Mouse (Mus musculus): ENCODE results near the gene Pih1d1.
"Not testable (repeated sequence)": the region's sequence is repeated elsewhere in the genome, so short reads cannot be mapped to it uniquely, and the experiment has no call there.

The Pih1d1 gene

DNA sequence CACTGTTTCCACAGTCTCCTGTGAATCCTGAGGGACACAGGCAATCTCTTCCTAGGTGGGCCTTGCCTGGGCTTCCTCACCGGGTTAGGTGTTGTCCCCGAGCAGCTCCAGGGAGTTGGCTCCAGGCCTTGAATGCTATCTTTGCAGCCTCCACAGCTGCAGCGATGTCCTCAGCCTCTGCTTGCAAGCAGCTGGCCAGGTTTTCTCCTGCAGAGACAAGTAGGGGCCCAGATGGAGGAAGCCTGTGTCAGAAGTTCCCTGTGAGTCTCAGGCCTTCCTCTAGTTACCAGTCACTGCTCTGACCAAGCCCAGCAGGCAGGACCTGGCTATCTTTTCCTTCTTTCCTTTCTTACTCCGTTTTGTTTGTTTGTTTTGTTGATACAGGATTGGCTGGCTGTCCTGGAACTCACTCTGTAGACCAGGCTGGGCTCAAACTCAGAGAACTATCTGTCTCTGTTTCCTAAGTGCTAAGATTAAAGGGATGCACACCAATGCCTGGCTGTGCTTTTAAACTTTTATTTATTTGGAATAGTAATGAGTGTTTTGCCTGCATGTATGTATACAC lies 5.5 kb upstream of the Pih1d1 start:
- no peaks in the 10 kb centered on the region for H3K27me3 ChIP-seq (ENCODE audit: control insufficient read depth, insufficient read depth, low read length, poor library complexity, severe bottlenecking)
- DNase-seq (ENCODE audit: low read depth, low spot score) = no peak
- H3K36me3 ChIP-seq (ENCODE audit: control insufficient read depth, insufficient read depth, low read length, poor library complexity, severe bottlenecking) = peaks cover 1% of the 10 kb centered on the region

DNA sequence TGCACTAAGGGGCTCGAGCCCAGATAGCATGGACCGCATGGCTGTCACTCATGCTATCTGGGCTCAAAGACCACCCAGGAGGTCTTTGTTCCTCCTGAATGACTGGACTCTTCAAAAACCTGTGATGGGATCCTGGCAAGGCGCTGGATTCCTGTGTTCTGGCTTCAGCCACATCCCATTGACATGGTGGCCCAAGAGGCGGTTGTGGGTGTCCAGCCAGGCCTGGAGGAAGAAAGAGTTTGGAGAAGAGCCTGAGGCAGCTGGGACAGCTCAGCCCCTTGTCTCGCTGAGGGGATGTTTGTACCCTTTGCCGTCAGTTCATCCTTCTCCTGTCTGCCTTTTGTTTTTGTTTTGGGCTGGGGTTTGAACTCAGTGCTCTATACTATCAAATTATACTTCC lies 4.6 kb upstream of the Pih1d1 start:
- Histone ChIP-seq H3K36me3 (ENCODE audit: control insufficient read depth, insufficient read depth, low read length, poor library complexity, severe bottlenecking) (peaks cover 1% of the 10 kb centered on the region), H3K27me3 (ENCODE audit: control insufficient read depth, insufficient read depth, low read length, poor library complexity, severe bottlenecking) (no peaks in the 10 kb centered on the region)
- DNase-seq (ENCODE audit: low read depth, low spot score) = no peak

DNA sequence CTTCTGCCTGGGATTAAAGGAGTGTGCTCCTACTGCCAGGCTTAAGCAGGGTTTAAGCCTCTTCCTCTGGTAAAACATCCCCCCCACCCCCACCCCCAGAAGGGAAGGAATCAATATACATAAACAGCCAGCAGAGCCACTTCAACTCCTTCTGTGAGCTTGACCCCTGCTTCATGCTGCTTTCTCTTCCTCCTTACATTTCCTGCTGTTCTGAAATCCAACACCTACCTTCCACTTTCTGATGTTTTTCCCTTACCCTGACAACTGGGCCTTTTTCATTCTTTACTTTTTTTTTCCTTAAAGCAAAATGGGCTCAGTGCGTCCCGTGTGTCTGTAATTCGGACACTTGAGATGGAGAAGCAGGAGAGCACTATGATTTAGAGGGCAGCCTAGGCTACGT lies 3.8 kb upstream of the Pih1d1 start:
- no peak for DNase-seq (ENCODE audit: low read depth, low spot score)
- H3K27me3 ChIP-seq (ENCODE audit: control insufficient read depth, insufficient read depth, low read length, poor library complexity, severe bottlenecking) = no peaks in the 10 kb centered on the region
- peaks cover 1% of the 10 kb centered on the region for H3K36me3 ChIP-seq (ENCODE audit: control insufficient read depth, insufficient read depth, low read length, poor library complexity, severe bottlenecking)

DNA sequence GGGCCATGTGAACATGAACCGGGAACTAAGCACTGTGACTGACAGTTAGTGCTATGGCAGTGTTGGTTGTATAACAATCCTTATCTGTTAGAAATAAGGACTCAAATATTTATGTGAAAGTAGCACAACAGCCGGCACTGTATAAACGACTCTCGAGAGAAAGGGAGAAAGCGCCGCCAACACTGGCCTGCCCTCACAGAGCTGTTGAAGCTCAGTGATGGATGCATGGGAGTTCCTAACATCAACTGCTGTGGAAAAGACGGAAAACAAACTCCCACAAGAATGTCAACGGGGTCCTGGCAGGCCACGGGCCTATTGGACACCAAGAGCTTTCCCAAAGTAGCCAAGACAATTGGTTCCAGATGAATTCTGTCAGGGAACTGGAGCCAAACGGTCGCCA lies 2.8 kb upstream of the Pih1d1 start:
- Histone ChIP-seq H3K36me3 (ENCODE audit: control insufficient read depth, insufficient read depth, low read length, poor library complexity, severe bottlenecking) (peaks cover 1% of the 10 kb centered on the region), H3K27me3 (ENCODE audit: control insufficient read depth, insufficient read depth, low read length, poor library complexity, severe bottlenecking) (no peaks in the 10 kb centered on the region)
- no peak for DNase-seq (ENCODE audit: low read depth, low spot score)

DNA sequence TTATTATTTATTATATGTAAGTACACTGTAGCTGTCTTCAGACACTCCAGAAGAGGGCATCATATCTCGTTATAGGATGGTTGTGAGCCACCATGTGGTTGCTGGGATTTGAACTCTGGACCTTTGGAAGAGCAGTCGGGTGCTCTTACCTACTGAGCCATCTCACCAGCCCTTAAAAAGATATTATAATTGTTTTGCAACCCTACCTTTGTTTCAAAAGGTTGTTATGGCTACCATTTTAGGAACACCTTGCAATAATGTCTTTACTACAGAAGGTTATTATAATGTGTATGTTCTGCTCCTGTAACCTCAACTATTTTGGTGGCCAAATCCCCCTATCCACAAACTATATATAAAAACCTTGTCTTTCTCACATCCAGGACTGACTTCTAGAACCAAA lies 1.1 kb upstream of the Pih1d1 start:
- not testable (repeated sequence) for H3K36me3 ChIP-seq (ENCODE audit: control insufficient read depth, insufficient read depth, low read length, poor library complexity, severe bottlenecking); DNase-seq (ENCODE audit: low read depth, low spot score); H3K27me3 ChIP-seq (ENCODE audit: control insufficient read depth, insufficient read depth, low read length, poor library complexity, severe bottlenecking)

DNA sequence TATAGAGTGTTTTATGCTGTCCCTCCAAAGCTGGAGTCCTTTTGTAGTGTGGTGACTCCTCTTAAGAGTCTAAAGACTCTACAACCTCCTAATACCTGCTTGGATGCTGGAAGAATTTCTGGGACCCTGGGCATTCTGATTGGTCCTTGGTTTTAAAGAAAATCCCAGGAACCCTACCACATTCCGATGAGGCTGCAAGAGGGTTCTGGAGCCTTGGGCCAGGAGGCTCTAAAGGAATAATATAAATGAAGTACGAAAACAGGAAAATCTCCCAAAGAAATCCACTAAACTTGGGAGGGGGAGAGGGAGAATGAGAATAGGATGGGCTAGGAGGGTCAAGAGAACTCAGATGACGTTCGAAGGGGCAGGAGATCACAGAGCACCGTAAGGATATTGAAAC lies 517 bp upstream of the Pih1d1 start:
- Histone ChIP-seq H3K27me3 (ENCODE audit: control insufficient read depth, insufficient read depth, low read length, poor library complexity, severe bottlenecking) (no peaks in the 10 kb centered on the region), H3K36me3 (ENCODE audit: control insufficient read depth, insufficient read depth, low read length, poor library complexity, severe bottlenecking) (no peaks in the 10 kb centered on the region; the same call in 1 of the 2 replicates)
- DNase-seq (ENCODE audit: low read depth, low spot score) = no peak

DNA sequence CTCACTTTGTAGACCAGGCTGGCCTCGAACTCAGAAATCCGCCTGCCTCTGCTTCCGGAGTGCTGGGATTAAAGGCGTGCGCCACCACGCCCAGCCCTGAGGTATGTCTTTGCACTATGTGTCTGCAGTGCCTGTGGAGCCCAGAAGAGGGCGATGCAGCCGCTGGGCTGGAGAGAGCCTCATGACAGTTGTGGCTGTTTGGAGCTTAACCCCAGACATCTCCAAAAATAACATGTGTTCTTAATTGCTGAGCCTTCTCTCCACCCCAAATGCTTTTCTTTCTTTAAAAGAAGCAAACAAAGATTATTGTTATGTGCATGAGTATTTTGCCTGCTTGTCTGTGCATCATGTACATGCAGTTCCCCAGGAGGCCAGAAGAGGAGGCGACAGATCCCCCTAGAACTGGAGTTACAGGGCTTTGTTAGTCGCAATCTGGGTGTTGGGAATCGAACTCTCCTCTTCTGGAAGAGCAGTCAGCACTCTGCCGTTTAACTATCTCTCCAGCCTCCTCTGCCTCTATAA lies 951 bp downstream of the Pih1d1 start:
- peak; percentile 64 for DNase-seq (ENCODE audit: low read depth, low spot score)
- Histone ChIP-seq H3K36me3 (ENCODE audit: control insufficient read depth, insufficient read depth, low read length, poor library complexity, severe bottlenecking) (no peaks in the 10 kb centered on the region; the same call in 1 of the 2 replicates), H3K27me3 (ENCODE audit: control insufficient read depth, insufficient read depth, low read length, poor library complexity, severe bottlenecking) (no peaks in the 10 kb centered on the region)

DNA sequence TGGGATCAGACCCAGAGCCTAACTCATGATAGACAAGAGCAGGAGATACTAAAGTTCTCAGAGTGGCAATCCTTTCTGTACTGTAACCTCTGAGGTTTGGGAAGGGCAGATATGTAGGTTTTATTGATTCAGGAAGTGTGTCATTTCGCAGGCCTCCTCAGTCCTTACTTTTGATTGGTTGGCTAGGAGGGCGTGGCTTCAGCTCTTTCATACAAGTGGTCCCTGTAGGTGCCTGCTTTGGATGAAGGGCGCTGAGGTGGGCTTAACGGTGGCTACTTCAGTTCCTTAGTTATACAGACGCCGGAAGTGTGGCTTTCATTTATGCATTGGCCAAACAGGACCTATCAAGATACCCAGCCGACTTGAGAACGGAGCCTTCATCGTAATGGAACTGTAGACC lies 1.5 kb downstream of the Pih1d1 start:
- DNase-seq (ENCODE audit: low read depth, low spot score) = no peak
- Histone ChIP-seq H3K27me3 (ENCODE audit: control insufficient read depth, insufficient read depth, low read length, poor library complexity, severe bottlenecking) (no peaks in the 10 kb centered on the region), H3K36me3 (ENCODE audit: control insufficient read depth, insufficient read depth, low read length, poor library complexity, severe bottlenecking) (no peaks in the 10 kb centered on the region; the same call in 1 of the 2 replicates)

DNA sequence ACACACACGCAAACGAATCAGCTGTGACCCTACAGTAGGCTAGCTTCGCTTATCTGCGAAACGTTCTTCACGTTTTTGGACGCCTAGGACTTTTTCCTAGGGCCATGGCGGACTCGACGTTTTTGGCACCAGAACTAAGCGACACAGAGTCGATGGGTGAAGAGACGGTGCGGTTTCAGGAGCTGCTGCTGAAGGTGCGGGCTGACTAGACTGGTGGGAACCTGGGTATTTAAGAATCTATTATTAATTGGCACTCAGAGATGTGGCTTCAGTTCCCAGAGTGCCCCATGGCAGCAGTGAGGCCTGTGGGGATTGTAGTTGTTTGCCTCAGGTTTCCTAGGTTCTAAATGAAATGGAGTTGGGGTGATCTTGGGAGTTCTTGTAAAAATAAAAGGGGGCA lies 2.1 kb downstream of the Pih1d1 start:
- H3K36me3 ChIP-seq (ENCODE audit: control insufficient read depth, insufficient read depth, low read length, poor library complexity, severe bottlenecking) = no peaks in the 10 kb centered on the region; the same call in 1 of the 2 replicates
- H3K27me3 ChIP-seq (ENCODE audit: control insufficient read depth, insufficient read depth, low read length, poor library complexity, severe bottlenecking) = no peaks in the 10 kb centered on the region
- DNase-seq (ENCODE audit: low read depth, low spot score) = no peak

DNA sequence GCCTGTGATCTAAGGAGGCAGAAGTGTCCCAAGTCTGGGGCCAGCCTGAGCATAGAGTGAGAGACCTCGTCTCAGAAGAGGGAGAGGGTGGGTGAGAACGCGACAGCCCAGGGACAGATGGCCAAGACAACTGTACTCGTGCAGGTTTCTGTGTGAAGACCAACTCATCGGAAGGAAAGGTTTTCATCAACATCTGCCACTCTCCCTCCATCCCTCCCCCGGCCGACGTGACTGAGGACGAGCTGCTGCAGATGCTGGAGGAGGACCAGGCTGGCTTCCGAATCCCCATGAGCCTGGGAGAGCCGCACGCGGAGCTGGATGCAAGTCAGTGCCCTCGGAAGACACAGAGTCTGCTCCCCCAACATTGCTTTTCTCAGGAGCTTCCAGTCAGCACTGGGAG lies 3.4 kb downstream of the Pih1d1 start:
- Histone ChIP-seq H3K36me3 (ENCODE audit: control insufficient read depth, insufficient read depth, low read length, poor library complexity, severe bottlenecking) (no peaks in the 10 kb centered on the region; the same call in 1 of the 2 replicates), H3K27me3 (ENCODE audit: control insufficient read depth, insufficient read depth, low read length, poor library complexity, severe bottlenecking) (no peaks in the 10 kb centered on the region)
- DNase-seq (ENCODE audit: low read depth, low spot score) = no peak

DNA sequence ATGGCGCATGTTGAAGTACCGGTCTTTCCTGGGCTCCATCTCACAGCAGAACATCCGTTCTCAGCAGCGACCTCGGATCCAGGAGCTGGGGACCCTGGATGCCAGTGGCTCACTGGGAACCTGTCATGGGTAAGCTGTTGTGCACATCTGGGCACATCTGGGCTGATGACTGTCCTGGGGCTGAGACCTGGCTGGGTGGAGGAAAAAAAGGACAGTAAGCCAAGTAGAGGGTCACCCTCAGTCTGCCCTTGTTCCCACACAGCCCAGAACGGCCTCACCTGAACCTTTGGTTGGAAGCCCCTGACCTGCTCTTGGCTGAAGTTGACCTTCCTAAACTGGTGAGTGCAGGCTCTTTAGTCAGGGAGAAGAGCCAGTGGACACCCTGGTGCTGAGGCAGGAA lies 4.9 kb downstream of the Pih1d1 start:
- DNase-seq (ENCODE audit: low read depth, low spot score) = no peak
- no peaks in the 10 kb centered on the region for H3K27me3 ChIP-seq (ENCODE audit: control insufficient read depth, insufficient read depth, low read length, poor library complexity, severe bottlenecking)
- H3K36me3 ChIP-seq (ENCODE audit: control insufficient read depth, insufficient read depth, low read length, poor library complexity, severe bottlenecking) = no peaks in the 10 kb centered on the region; the same call in 1 of the 2 replicates

DNA sequence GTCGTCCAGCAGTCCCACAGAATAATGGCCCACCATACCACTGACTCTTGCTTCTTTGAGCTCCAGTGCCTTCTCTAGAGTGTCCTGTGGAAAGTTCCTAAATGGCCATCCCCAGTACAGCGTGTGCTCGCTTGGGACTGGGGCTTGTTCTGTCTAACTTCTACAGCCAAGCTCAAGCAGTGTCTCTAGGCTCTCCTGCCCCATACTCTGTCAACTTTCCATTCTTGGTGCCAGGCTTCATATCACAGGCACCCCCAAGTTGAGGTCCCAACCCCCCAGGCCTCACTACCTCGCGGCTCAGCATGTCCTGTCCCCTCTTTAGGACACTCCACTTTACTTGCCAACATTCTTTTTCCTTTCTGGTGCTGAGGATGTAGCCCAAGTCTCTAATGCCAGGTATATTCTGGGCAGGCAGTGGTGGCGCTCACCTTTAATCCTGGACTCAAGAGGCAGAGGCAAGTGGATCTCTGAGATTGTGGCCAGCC lies 6.3 kb downstream of the Pih1d1 start:
- no peaks in the 10 kb centered on the region; the same call in 1 of the 2 replicates for H3K36me3 ChIP-seq (ENCODE audit: control insufficient read depth, insufficient read depth, low read length, poor library complexity, severe bottlenecking)
- no peaks in the 10 kb centered on the region for H3K27me3 ChIP-seq (ENCODE audit: control insufficient read depth, insufficient read depth, low read length, poor library complexity, severe bottlenecking)
- no peak for DNase-seq (ENCODE audit: low read depth, low spot score)

DNA sequence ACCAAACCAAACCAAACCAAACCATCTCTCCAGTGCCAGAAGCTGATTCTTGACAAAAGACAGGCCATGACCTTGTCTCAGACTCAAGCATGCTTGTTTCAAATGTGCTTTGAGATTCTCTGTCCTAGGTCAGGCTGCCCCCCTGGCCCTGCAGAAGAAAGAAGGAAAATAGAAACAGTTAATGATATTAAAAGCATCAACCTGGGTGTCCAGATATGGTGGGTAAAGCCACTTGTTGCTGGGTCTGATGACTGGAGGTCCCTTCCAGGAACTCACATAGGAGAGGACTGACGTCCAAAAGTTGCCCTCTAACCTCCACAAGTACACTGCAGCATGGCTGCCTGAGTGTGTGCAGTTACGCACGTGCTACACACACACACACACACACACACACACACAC lies 6.8 kb downstream of the Pih1d1 start:
- no peaks in the 10 kb centered on the region for H3K27me3 ChIP-seq (ENCODE audit: control insufficient read depth, insufficient read depth, low read length, poor library complexity, severe bottlenecking)
- DNase-seq (ENCODE audit: low read depth, low spot score) = no peak
- H3K36me3 ChIP-seq (ENCODE audit: control insufficient read depth, insufficient read depth, low read length, poor library complexity, severe bottlenecking) = no peaks in the 10 kb centered on the region; the same call in 1 of the 2 replicates

DNA sequence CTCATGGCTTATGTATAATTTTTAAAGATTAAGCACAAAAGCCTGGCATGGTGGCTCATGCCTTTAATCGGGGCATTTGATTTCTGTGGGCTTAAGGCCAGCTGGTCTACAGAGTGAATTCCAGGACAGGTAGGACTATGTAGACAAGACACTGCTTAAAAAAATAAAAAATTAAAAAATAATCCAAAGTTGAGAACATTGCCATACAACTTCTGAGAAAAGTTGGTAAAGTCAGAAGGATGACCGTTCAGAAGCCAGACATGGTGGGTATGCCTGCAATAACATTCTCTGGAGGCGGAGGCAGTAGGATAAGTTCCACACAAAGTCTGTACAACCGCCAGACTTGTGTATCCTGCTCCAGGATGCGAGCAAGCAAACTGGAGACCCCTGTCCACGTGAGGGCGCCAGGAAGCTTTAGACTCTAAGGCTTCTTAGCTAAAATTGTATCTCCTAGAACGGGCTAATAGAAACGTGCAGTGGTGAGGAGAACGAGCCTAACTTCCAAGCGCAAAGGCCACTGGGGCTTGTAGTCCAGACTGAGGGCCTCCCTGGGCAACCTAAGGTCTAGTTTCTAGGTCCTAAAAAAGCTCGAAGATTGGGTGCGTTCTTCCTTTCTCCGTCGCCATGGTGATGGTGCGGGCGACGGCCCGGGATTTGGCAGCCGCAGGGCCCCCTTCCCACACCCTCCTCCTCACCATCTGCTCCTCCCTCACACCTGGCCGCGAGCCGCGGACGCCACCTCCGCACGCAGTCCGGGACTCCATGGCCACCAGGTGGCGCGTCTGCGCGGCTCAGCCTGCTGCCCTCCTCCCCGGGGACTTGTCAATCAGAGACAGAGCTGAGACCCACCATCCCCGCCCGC lies 7.7 kb downstream of the Pih1d1 start:
- Histone ChIP-seq H3K36me3 (ENCODE audit: control insufficient read depth, insufficient read depth, low read length, poor library complexity, severe bottlenecking) (no peaks in the 10 kb centered on the region; the same call in 1 of the 2 replicates), H3K27me3 (ENCODE audit: control insufficient read depth, insufficient read depth, low read length, poor library complexity, severe bottlenecking) (no peaks in the 10 kb centered on the region)
- DNase-seq (ENCODE audit: low read depth, low spot score) = peak; percentile 90

DNA sequence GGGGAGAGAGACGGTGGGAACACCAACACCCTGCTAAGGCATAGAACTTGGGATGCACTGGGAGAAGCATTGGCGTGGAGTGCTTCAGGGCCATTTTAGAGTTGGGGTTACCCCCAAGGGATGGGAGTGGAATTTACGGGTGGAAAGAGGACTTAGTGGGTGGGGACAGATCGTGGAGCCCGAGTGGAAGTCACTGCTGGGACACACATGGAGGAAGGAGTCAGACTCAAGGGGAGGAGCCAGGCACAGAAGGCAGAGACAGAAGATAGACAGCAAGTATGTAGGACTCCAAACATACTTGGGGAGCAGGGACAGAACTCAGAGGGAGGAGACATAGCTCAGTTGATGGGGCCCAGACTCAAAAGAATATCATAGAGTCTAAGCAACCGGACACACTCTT lies 8.4 kb downstream of the Pih1d1 start:
- Histone ChIP-seq H3K27me3 (ENCODE audit: control insufficient read depth, insufficient read depth, low read length, poor library complexity, severe bottlenecking) (no peaks in the 10 kb centered on the region), H3K36me3 (ENCODE audit: control insufficient read depth, insufficient read depth, low read length, poor library complexity, severe bottlenecking) (no peaks in the 10 kb centered on the region; the same call in 1 of the 2 replicates)
- DNase-seq (ENCODE audit: low read depth, low spot score) = no peak
